Mouse (Mus musculus) heart, embryonic 15.5 days (tissue): ENCODE results near the gene Bsph1. TPM values are rescaled to one million over a fixed set of nuclear protein-coding genes. Genes with fewer than 3 reads are reported as not detected.
"Not testable (repeated sequence)": the region's sequence is repeated elsewhere in the genome, so short reads cannot be mapped to it uniquely, and the experiment has no call there.

Experiments used
- ATAC-seq: fragments of 200-750 bp; cut with Nextera tagmentation; replicated peaks from 2 replicates; pipeline ENCODE4 v1.8.0; 2017; ENCODE audit warnings: low read depth, moderate TSS enrichment; ENCODE audit not compliant: insufficient number of reproducible peaks, insufficient read depth, low FRiP score
- H3K27ac ChIP-seq: fragments of 300-500 bp; sonication (generic); 2 replicates; pipeline ENCODE4 v1.5.1; 2015; ENCODE audit warnings: mild to moderate bottlenecking, inconsistent platforms
- H3K27me3 ChIP-seq: fragments of 300-500 bp; sonication (generic); 2 replicates; pipeline ENCODE4 v1.6.1; 2015; ENCODE audit warnings: inconsistent platforms
- H3K36me3 ChIP-seq: fragments of 300-500 bp; sonication (generic); 2 replicates; pipeline ENCODE4 v1.6.1; 2015; ENCODE audit warnings: mild to moderate bottlenecking, inconsistent platforms
- H3K4me1 ChIP-seq: fragments of 300-500 bp; sonication (generic); replicated peaks from 2 replicates; pipeline ENCODE4 v1.6.1; 2015; ENCODE audit warnings: inconsistent platforms
- H3K4me2 ChIP-seq: fragments of 300-500 bp; sonication (generic); 2 replicates; pipeline ENCODE4 v1.6.1; 2015; ENCODE audit warnings: inconsistent platforms, mild to moderate bottlenecking, moderate library complexity
- H3K4me3 ChIP-seq: fragments of 300-500 bp; sonication (generic); 2 replicates; pipeline ENCODE4 v1.5.1; 2015; ENCODE audit warnings: mild to moderate bottlenecking, inconsistent platforms
- H3K9ac ChIP-seq: fragments of 300-500 bp; sonication (generic); 2 replicates; pipeline ENCODE4 v1.6.1; 2015; ENCODE audit warnings: mild to moderate bottlenecking, inconsistent platforms
- H3K9me3 ChIP-seq: fragments of 300-500 bp; sonication (generic); replicated peaks from 2 replicates; pipeline ENCODE4 v1.6.1; 2016; ENCODE audit warnings: inconsistent platforms
- WGBS: fragments of 180-500 bp; shearing (Covaris S2); methylation state at CpG from one replicate; pipeline ENCODE4 v1.1.7; 2015; ENCODE audit warnings: mixed read lengths; 5-methylcytosine and 5-hydroxymethylcytosine counted together
- polyA plus RNA-seq: library from polyadenylated mRNA; unstranded; fragments of >200 nt; fragmentation: Nextera tagmentation; extraction: Ambion mirVana; gene quantifications from 2 replicates; pipeline ENCODE4 v1.2.1, GENCODE M21; 2015

Gene Bsph1
- not detected in 2 replicates for polyA plus RNA-seq

DNA sequence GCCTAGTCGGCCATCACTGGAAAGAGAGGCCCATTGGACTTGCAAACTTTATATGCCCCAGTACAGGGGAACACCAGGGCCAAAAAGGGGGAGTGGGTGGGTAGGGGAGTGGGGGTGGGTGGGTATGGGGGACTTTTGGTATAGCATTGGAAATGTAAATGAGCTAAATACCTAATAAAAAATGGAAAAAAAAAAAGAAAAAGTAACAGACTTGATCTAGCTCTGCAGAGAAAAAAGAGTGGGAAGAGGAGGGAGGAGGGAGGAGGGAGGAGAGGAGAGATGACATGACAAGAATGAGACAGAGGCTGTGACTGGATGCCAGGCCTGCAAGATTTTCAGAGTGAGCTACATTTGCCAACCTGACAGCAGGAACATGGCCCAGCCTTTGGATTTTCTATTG lies at the start of gene Bsph1:
Bsph1 (plus strand) TSS at position 301 of the 400 bp plus-strand sequence.
- H3K9me3 ChIP-seq, ATAC-seq, H3K4me1 ChIP-seq, H3K27ac ChIP-seq, H3K4me2 ChIP-seq, H3K27me3 ChIP-seq, H3K4me3 ChIP-seq, H3K36me3 ChIP-seq, H3K9ac ChIP-seq: not testable (repeated sequence)
- 33% methylated on average over 1 of the region's 1 CpGs for WGBS

DNA sequence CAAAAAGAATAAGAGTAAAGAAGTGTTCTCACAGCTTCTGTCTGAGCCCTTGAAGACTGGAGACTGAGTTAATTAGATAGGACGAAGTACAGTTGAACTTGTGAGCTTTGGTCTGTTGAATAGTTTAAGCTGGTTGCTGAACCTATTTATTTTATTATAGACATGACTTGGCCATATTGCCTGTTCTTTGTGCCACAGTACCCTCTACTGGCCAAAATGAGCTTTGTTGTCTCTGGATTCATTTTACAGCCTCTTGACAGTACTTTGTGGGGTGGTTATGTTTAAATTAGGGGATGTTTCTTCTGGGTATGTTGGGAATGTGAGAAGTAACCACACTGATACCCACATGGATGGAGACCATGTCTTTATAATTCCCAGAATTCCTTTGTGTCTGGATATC lies 60.9 kb downstream of the Bsph1 start:
- no peak overlapping the region for H3K9ac ChIP-seq
- H3K9me3 ChIP-seq = no peaks in the 10 kb centered on the region
- no peaks in the 10 kb centered on the region for H3K36me3 ChIP-seq
- 53% methylated on average over 1 of the region's 1 CpGs for WGBS
- no peak overlapping the region for H3K27ac ChIP-seq
- H3K4me1 ChIP-seq = no peaks in the 10 kb centered on the region
- no peak overlapping the region for H3K4me2 ChIP-seq
- H3K4me3 ChIP-seq = no peak overlapping the region
- no peaks in the 10 kb centered on the region for H3K27me3 ChIP-seq
- ATAC-seq = no peak

Other genes with a start within 250 kb of the Bsph1 start
- not detected in 2 replicates for gene Vmn1r89, start 237.8 kb upstream of the Bsph1 start, polyA plus RNA-seq
- 47.8 and 57.2 TPM in 2 replicates for gene Lig1, start 173.6 kb upstream of the Bsph1 start, polyA plus RNA-seq
- 6.1 and 6.4 TPM in 2 replicates for gene Zswim9, start 172.1 kb upstream of the Bsph1 start, polyA plus RNA-seq
- gene Pla2g4c, start 126.2 kb upstream of the Bsph1 start, polyA plus RNA-seq = 0.30 and 0.39 TPM in 2 replicates
- gene Cabp5, start 52.7 kb upstream of the Bsph1 start, polyA plus RNA-seq = not detected in 2 replicates
- gene Bsph2, start 120.2 kb downstream of the Bsph1 start, polyA plus RNA-seq = not detected in 2 replicates
- not detected in 2 replicates for gene Sult2a5, start 173.1 kb downstream of the Bsph1 start, polyA plus RNA-seq